Mouse (Mus musculus) ES-Bruce4 (cell line): ENCODE measurements around the gene Ccdc142. TPM values are rescaled to one million over a fixed set of nuclear protein-coding genes. Genes with fewer than 3 reads are reported as not detected.

Experiments
- H3K27ac ChIP-seq: 2 replicates; pipeline ENCODE4 v1.5.1; 2012; ENCODE audit warnings: low read length, inconsistent platforms; ENCODE audit not compliant: insufficient read depth
- H3K27me3 ChIP-seq: 2 replicates; pipeline ENCODE4 v1.6.1; 2012; ENCODE audit warnings: mild to moderate bottlenecking, low read length, inconsistent platforms; ENCODE audit not compliant: control insufficient read depth, poor library complexity, insufficient read depth, severe bottlenecking
- H3K36me3 ChIP-seq: 2 replicates; pipeline ENCODE4 v1.6.1; 2012; ENCODE audit warnings: inconsistent platforms, mild to moderate bottlenecking, low read length, moderate library complexity; ENCODE audit not compliant: control insufficient read depth, poor library complexity, insufficient read depth, severe bottlenecking
- H3K4me1 ChIP-seq: one replicate; pipeline ENCODE4 v1.8.1; 2011; ENCODE audit warnings: low read length; ENCODE audit not compliant: control insufficient read depth, insufficient read depth
- H3K4me3 ChIP-seq: 2 replicates; pipeline ENCODE4 v1.5.1; 2011; ENCODE audit warnings: low read depth, mild to moderate bottlenecking, low read length
- H3K9ac ChIP-seq: 2 replicates; pipeline ENCODE4 v1.6.1; 2012; ENCODE audit warnings: low read depth, mild to moderate bottlenecking, inconsistent platforms; ENCODE audit not compliant: poor library complexity, severe bottlenecking
- H3K9me3 ChIP-seq: replicated peaks from 2 replicates; pipeline ENCODE4 v1.6.1; 2012; ENCODE audit warnings: mild to moderate bottlenecking, low read length, inconsistent platforms; ENCODE audit not compliant: control insufficient read depth, poor library complexity, insufficient read depth, severe bottlenecking
- CTCF ChIP-seq: IDR thresholded peaks from one replicate; pipeline ENCODE4 v1.8.1; 2011; ENCODE audit warnings: low read depth, low read length
- EP300 ChIP-seq: IDR thresholded peaks from 2 replicates; pipeline ENCODE4 v1.6.1; 2011; ENCODE audit warnings: low read depth, low read length; ENCODE audit not compliant: insufficient read depth
- POLR2A ChIP-seq: IDR thresholded peaks from one replicate; pipeline ENCODE4 v1.8.1; 2011; ENCODE audit warnings: low read length; ENCODE audit not compliant: insufficient read depth
- polyA plus RNA-seq: library from polyadenylated mRNA; stranded (reverse); fragments of >200 nt; gene quantifications from 2 replicates; pipeline ENCODE4 v1.2.4, GENCODE M21; 2011; ENCODE audit warnings: low read depth; ENCODE audit not compliant: missing spikeins, insufficient read depth, insufficient read length

Ccdc142 gene
- polyA plus RNA-seq, 1 experiment: not detected

- peak overlapping the region; percentile 16; the same call in 1 of the 2 replicates for H3K9ac ChIP-seq
- no peak overlapping the region for H3K27ac ChIP-seq
- H3K36me3 ChIP-seq: no peaks in the 10 kb centered on the region
- H3K4me1 ChIP-seq: peaks cover 2% of the 10 kb centered on the region
- no peak for TF ChIP-seq CTCF
- no peak for TF ChIP-seq POLR2A
- no peak for TF ChIP-seq EP300
- H3K27me3 ChIP-seq: no peaks in the 10 kb centered on the region
- no peaks in the 10 kb centered on the region for H3K9me3 ChIP-seq
- H3K4me3 ChIP-seq: no peak overlapping the region
Measured at GRCm38 (mm10) chr6:83145805-83146204, 44.4 kb downstream of the Ccdc142 start.

- Histone ChIP-seq H3K4me3 (no peak overlapping the region), H3K27me3 (no peaks in the 10 kb centered on the region), H3K9ac (no peak overlapping the region), H3K36me3 (no peaks in the 10 kb centered on the region), H3K4me1 (no peaks in the 10 kb centered on the region), H3K27ac (no peak overlapping the region), H3K9me3 (no peaks in the 10 kb centered on the region)
- TF ChIP-seq POLR2A: no peak
- no peak for TF ChIP-seq EP300
- no peak for TF ChIP-seq CTCF
Measured at GRCm38 (mm10) chr6:83147280-83147679, 45.9 kb downstream of the Ccdc142 start.

- H3K27ac ChIP-seq: no peak overlapping the region
- no peak overlapping the region for H3K9ac ChIP-seq
- no peak for TF ChIP-seq EP300
- TF ChIP-seq CTCF: no peak
- TF ChIP-seq POLR2A: no peak
- H3K4me1 ChIP-seq: no peaks in the 10 kb centered on the region
- no peaks in the 10 kb centered on the region for H3K9me3 ChIP-seq
- H3K4me3 ChIP-seq: no peak overlapping the region
- H3K27me3 ChIP-seq: no peaks in the 10 kb centered on the region
- H3K36me3 ChIP-seq: no peaks in the 10 kb centered on the region
Measured at GRCm38 (mm10) chr6:83151721-83152120, 50.3 kb downstream of the Ccdc142 start.

- Histone ChIP-seq H3K27me3 (no peaks in the 10 kb centered on the region), H3K36me3 (no peaks in the 10 kb centered on the region), H3K9me3 (no peaks in the 10 kb centered on the region), H3K4me3 (no peak overlapping the region), H3K4me1 (no peaks in the 10 kb centered on the region), H3K9ac (no peak overlapping the region), H3K27ac (no peak overlapping the region)
- TF ChIP-seq POLR2A (no peak), CTCF (no peak), EP300 (no peak)
Measured at GRCm38 (mm10) chr6:83153038-83153437, 51.6 kb downstream of the Ccdc142 start.

GRCm38 (mm10) chr6:83153485-83153884 is 52.1 kb downstream of the Ccdc142 start:
- no peak for TF ChIP-seq EP300
- no peak for TF ChIP-seq POLR2A
- TF ChIP-seq CTCF: no peak
- Histone ChIP-seq H3K27ac (no peak overlapping the region), H3K36me3 (no peaks in the 10 kb centered on the region), H3K9ac (no peak overlapping the region), H3K4me3 (no peak overlapping the region), H3K4me1 (no peaks in the 10 kb centered on the region), H3K27me3 (no peaks in the 10 kb centered on the region), H3K9me3 (no peaks in the 10 kb centered on the region)

GRCm38 (mm10) chr6:83155552-83156238 is 54.3 kb downstream of the Ccdc142 start:
- Histone ChIP-seq H3K36me3 (no peaks in the 10 kb centered on the region), H3K9me3 (no peaks in the 10 kb centered on the region), H3K4me1 (no peaks in the 10 kb centered on the region), H3K27me3 (no peaks in the 10 kb centered on the region), H3K4me3 (peak overlapping the region; percentile 82), H3K27ac (no peak overlapping the region), H3K9ac (peak overlapping the region; percentile 25; the same call in 1 of the 2 replicates)
- TF ChIP-seq POLR2A (no peak), EP300 (no peak), CTCF (no peak)
